Comparison of ENCODE assay signal across 9 mouse cellular contexts in the genomic region with DNA sequence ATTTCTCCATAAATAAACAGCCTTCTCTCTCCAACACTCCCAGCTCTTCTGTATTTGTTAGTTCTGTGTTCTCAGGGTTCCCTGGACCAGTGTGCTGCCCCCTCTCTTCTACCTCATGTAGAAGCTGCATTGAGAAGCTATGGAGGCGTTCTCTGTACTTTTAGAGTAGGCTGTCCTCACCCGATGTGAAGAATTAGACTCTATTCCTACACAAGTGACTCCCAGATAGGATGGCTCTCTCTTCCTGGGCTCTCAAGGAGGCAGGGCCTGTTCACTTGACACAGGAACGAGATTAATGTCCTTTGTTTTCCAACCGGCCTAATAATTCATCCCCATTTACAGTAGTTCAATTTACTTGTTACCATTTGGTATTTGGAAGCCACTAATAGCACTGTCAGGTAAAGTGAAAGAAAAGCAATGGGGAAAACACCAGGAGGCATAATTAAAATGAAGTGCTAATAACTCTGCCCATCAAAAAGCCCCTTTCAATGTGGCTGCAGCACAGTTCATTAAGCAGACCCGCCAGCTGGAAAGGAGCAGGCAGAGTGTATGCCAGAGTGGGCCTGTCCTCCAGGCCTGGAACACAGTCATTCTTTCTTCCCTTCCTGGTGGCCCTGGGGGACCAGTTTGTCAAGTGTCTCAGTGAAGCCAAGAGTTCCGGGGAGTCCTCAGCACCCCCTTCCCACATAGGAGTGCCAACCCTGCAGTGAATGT.
DNase-seq lines count a peak whose midpoint lies in the region; ATAC-seq and TF ChIP-seq lines count a peak whose summit lies in the region.
"Had no signal": no experiment of that assay in that cellular context is flagged by ENCODE, and none has a peak within 500 bp of the region (broad histone marks: within the 10 kb centered on the region; RNA-seq: fewer than 3 reads in every experiment).

No protein-coding gene starts in this region.

- H3K4me3 ChIP-seq in gastrocnemius, adult 2 months: no peak overlapping the region
- H3K4me3 ChIP-seq: liver, embryonic 13.5 days had no signal

- no peak overlapping the region for H3K27ac ChIP-seq in gastrocnemius, adult 2 months
- H3K27ac ChIP-seq: liver, embryonic 13.5 days had no signal

- ATAC-seq in megakaryocyte, adult 5-6 weeks (ENCODE audit: poor library complexity, severe bottlenecking): no peak

- no peak for TF ChIP-seq CTCF in gastrocnemius, adult 2 months (IDR thresholded peaks at IDR 0.05)
- no peak for TF ChIP-seq CTCF in brain, embryonic 14.5 days (IDR thresholded peaks at IDR 0.05; ENCODE audit: borderline replicate concordance, extremely low read depth, insufficient read depth, insufficient read length)

- peak; percentile 35 for DNase-seq in gastrocnemius, adult 2 months
- DNase-seq in gastrocnemius, postnatal 4 days (ENCODE audit: low spot score in 2 of 2): no peak
- peak; percentile 91 for DNase-seq in brain, embryonic 14.5 days (ENCODE audit: low read depth)
- DNase-seq in forelimb bud, embryonic 11.5 days (ENCODE audit: low read depth, low spot score): peak; percentile 29
- peak; percentile 21 to 27 for DNase-seq in kidney, postnatal 4 days
- DNase-seq in thymus, postnatal 25 days: no peak
- no peak for DNase-seq in yolk sac, embryonic 10.5 days (ENCODE audit: low spot score)
- DNase-seq: liver, embryonic 13.5 days had no signal

- TF ChIP-seq POLR2A in brain, embryonic 14.5 days (IDR thresholded peaks at IDR 0.05; ENCODE audit: borderline replicate concordance, extremely low read depth, insufficient read depth, insufficient read length, poor library complexity, severe bottlenecking): no peak

- intact Hi-C loops in gastrocnemius, adult 2 months (cut with DNase I): no loop called here

Comparison
In these comparisons a context has a peak if more than half of its experiments do, and no peak if none do; other contexts are left out.
1. DNase-seq: peak in gastrocnemius, adult 2 months (single experiment), brain, embryonic 14.5 days (single experiment), forelimb bud, embryonic 11.5 days (single experiment) and kidney, postnatal 4 days (2 of 2); none in gastrocnemius, postnatal 4 days (0 of 2), thymus, postnatal 25 days (single experiment) and yolk sac, embryonic 10.5 days (single experiment).